Mouse (Mus musculus) Patski (cell line): Measurements from ENCODE around the gene Afdn. TPM values are rescaled to one million over a fixed set of nuclear protein-coding genes. Genes with fewer than 3 reads are reported as not detected.

Source experiments
- ATAC-seq: fragments of 100-300 bp; one replicate; pipeline ENCODE4 v1.8.0; 2021
- CTCF ChIA-PET: fragments of 350-600 bp; sonication (Branson Sonifier 250); formaldehyde crosslinking; loops from one replicate; lab custom pipeline; 2022; ENCODE audit warnings: inconsistent platforms; lab: Charles Lee
- POLR2A ChIA-PET: fragments of 350-600 bp; sonication (Branson Sonifier 250); formaldehyde crosslinking; loops from one replicate; lab custom pipeline; 2022; ENCODE audit warnings: antibody characterized with exemption, inconsistent platforms; lab: Charles Lee
- DNase-seq: peaks from one replicate; pipeline ENCODE4 v3.0.0-alpha.2; 2011; ENCODE audit warnings: low read depth, low spot score
- H3K27me3 ChIP-seq: fragments of 371-371 bp; one replicate; pipeline ENCODE4 v1.5.1; 2021
- CTCF ChIP-seq: fragments of 100-300 bp; IDR thresholded peaks from one replicate; pipeline ENCODE4 v1.5.1; 2021
- in situ Hi-C: fragments of 300-500 bp; cut with MboI; formaldehyde crosslinking; loops from 3 replicates; pipeline ENCODE4 v1.11.1; 2018; ENCODE audit warnings: low pct_unique_long_range_greater_than_20kb, mixed read lengths
- polyA plus RNA-seq: library from polyadenylated mRNA; unstranded; gene quantifications from one replicate; pipeline ENCODE4 v1.2.3, GENCODE M21; 2021

Afdn gene
- polyA plus RNA-seq, 1 experiment from 2014 or later = 167 TPM

DNA sequence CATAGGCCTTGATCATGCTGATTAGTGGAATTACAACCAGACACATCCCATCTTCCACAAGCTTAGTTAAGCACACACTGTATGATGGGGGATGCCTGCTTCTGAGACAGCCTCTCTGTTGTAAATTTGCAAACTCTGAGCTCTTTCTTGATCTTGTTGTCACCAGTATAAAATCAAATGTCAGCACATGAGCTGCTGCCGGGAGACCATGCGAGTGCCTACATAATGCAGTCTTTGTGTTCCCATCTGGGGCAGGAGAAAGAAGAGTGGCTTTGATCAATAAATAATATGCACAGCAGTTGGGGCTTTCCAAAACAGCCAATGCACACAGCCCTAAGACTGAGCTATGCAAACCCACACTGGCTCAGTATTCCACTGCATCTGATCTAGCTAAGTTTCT, 37.9 kb upstream of the Afdn start:
- no peaks in the 10 kb centered on the region for H3K27me3 ChIP-seq
- CTCF ChIA-PET = interaction anchor here (0.9 to 1.8 kb wide), 4 partner anchors 9 to 41 kb away, joined by 3 to 10 read pairs (median 4); no protein-coding TSS in a partner anchor
- in situ Hi-C loops = no loop called here
- POLR2A ChIA-PET = no interaction called here
- DNase-seq (no peak), ATAC-seq (no peak)
- no peak for TF ChIP-seq CTCF

DNA sequence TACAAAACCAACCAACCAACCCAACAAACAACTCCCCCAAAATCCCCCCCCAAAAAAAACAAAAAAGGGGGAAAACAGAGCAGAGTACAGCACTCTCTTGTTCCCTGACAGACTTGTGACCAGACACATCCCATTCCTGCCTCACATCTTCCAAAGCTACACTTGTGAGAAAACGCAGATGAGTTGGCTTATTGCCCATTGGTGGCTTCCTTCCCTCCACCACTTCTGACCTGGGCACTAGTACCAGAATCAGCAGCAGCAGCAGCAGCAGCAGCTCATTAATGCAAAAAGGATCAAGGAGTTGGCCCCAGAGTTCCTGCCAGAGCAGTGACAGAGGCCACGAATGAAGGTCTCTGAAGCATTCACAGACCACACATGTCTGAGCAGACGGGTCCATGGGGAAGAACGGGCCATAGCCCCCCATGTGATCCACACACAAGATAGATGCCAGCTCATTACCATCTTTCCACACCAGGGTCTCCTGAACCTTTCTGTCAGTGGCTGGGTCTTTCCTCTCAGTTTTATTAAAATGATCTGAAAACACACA, 35.3 kb upstream of the Afdn start:
- in situ Hi-C loops = no loop called here
- no peaks in the 10 kb centered on the region for H3K27me3 ChIP-seq
- CTCF ChIA-PET = interaction anchor here (1.4 to 1.6 kb wide), 2 partner anchors 8 to 11 kb away, joined by 3 to 6 read pairs; no protein-coding TSS in a partner anchor
- POLR2A ChIA-PET = interaction anchor here (0.6 to 1.1 kb wide), 2 partner anchors 35 to 284 kb away, joined by 3 to 7 read pairs; partner anchors contain the start of gene Afdn
- ATAC-seq (no peak), DNase-seq (no peak)
- TF ChIP-seq CTCF = no peak

DNA sequence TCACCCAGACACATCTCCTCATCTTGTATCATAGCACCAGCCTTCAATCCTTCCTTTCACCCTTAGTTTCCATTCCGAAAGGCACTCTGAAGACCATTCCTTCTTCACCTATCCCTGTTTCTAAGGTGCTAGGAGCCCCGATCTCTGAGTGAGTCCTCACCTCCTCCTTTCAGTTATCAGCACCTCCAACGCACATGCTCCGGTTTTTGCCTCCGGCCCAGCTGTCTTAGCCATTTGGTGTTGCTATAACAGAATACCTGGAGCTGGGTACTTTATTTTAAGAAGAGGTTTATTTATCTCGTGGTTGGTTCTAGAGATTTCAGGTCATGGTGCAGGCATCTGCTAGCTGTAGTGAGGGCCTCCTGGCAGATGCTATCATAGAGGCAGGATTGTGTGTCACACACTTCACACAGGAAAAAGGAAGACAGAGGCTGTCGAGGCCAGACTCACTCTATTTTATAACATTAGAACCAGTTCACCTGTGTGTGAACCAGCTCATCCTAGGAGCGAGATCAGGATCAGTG, 33.4 kb upstream of the Afdn start:
- in situ Hi-C loops = no loop called here
- ChIA-PET POLR2A (interaction anchor here (1.5 kb wide), 1 partner anchor 7 kb away, joined by 3 read pairs; no protein-coding TSS in a partner anchor), CTCF (interaction anchor here (1.2 kb wide), 2 partner anchors 8 to 10 kb away, joined by 3 to 4 read pairs; no protein-coding TSS in a partner anchor)
- TF ChIP-seq CTCF = no peak
- no peaks in the 10 kb centered on the region for H3K27me3 ChIP-seq
- ATAC-seq = no peak
- DNase-seq = no peak

DNA sequence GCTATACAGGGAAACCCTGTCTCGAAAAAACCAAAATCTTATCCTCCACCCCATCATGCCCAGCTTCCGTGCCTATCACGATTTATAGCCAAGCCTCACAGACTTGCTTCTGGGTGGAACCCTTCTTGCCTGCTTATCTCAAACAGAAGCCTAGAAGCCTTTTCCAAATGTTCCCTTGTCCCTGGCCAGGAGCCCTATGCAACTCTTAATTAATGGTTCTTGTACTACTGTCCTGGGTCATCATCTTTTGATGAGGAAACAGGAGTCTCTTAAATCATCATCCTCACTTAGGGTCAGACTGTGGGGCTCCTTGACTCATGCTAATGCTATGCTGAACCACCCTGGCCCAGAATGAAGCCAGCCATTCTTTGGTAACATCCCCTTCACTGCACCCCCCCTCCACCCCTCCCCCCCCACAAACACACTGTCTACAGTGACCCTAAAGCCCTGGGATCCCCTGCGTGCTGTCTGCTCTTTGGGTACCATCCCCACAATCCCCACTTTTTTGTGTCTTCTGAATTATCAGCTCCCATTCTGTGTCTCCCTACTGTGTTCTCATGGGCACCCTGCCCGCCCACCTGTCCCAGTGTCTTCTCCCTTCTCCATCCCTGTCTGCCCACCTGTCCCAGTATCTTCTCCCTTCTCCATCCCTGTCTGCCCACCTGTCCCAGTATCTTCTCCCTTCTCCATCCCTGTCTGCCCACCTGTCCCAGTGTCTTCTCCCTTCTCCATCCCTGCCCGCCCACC, 29.2 kb upstream of the Afdn start:
- no peak for TF ChIP-seq CTCF
- CTCF ChIA-PET = interaction anchor here (1.4 to 2.2 kb wide), 2 partner anchors 9 to 12 kb away, joined by 5 to 10 read pairs; no protein-coding TSS in a partner anchor
- POLR2A ChIA-PET = interaction anchor here (1.2 kb wide), 1 partner anchor 13 kb away, joined by 3 read pairs; no protein-coding TSS in a partner anchor
- in situ Hi-C loops = no loop called here
- H3K27me3 ChIP-seq = no peaks in the 10 kb centered on the region
- ATAC-seq (no peak), DNase-seq (no peak)

- POLR2A ChIA-PET = no interaction called here
- in situ Hi-C loops = no loop called here
- TF ChIP-seq CTCF = no peak
- CTCF ChIA-PET = interaction anchor here (2.2 kb wide), 1 partner anchor 9 kb away, joined by 10 read pairs; no protein-coding TSS in a partner anchor
- DNase-seq (no peak), ATAC-seq (no peak)
- no peaks in the 10 kb centered on the region for H3K27me3 ChIP-seq
These were observed 28.6 kb upstream of the Afdn start for GRCm38 (mm10) chr17:13731727-13732112.

DNA sequence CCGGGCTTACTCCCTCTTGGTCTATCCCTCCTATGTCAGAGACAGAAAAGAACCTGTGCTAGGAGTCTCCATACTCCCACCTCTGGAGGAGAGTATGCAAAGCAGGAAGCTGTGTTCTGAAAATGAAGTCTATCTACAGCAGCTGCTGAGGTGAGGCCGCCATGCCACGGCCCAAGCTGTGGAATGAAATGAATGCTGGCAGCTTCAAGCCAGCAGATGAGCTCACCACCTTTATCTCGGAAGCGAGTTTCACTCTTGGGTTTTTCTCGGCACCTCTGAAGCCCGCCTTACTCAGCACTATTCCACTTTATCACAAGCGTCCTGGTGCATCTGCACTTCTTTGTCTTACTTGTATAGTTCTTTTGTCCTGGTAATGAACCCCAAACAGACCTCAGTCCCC, 27.7 kb upstream of the Afdn start:
- ATAC-seq (peak; percentile 51), DNase-seq (no peak)
- no peaks in the 10 kb centered on the region for H3K27me3 ChIP-seq
- TF ChIP-seq CTCF = no peak
- ChIA-PET POLR2A (no interaction called here), CTCF (interaction anchor here (2.2 kb wide), 1 partner anchor 10 kb away, joined by 10 read pairs; no protein-coding TSS in a partner anchor)
- in situ Hi-C loops = no loop called here

- DNase-seq (no peak), ATAC-seq (no peak)
- in situ Hi-C loops = no loop called here
- ChIA-PET CTCF (interaction anchor here (0.8 to 1.4 kb wide), 2 partner anchors 9 to 11 kb away, joined by 3 read pairs; no protein-coding TSS in a partner anchor), POLR2A (no interaction called here)
- TF ChIP-seq CTCF = no peak
- H3K27me3 ChIP-seq = no peaks in the 10 kb centered on the region
These were observed 26.4 kb upstream of the Afdn start for GRCm38 (mm10) chr17:13733971-13734370.

- ATAC-seq = no peak
- CTCF ChIA-PET = interaction anchor here (1.3 kb wide), 1 partner anchor 10 kb away, joined by 4 read pairs; no protein-coding TSS in a partner anchor
- POLR2A ChIA-PET = no interaction called here
- H3K27me3 ChIP-seq = no peaks in the 10 kb centered on the region
- no peak for DNase-seq
- TF ChIP-seq CTCF = no peak
- in situ Hi-C loops = no loop called here
These were observed 25.3 kb upstream of the Afdn start for GRCm38 (mm10) chr17:13735057-13735456.

GRCm38 (mm10) chr17:13735803-13736282, 24.5 kb upstream of the Afdn start:
- H3K27me3 ChIP-seq = no peaks in the 10 kb centered on the region
- in situ Hi-C loops = no loop called here
- DNase-seq (no peak), ATAC-seq (no peak)
- ChIA-PET POLR2A (interaction anchor here (0.8 to 1.2 kb wide), 2 partner anchors 12 to 19 kb away, joined by 3 read pairs; no protein-coding TSS in a partner anchor), CTCF (interaction anchor here (1.3 to 2.3 kb wide), 3 partner anchors 7 to 11 kb away, joined by 4 to 6 read pairs (median 6); no protein-coding TSS in a partner anchor)
- no peak for TF ChIP-seq CTCF

GRCm38 (mm10) chr17:13737336-13737735, 23.0 kb upstream of the Afdn start:
- CTCF ChIA-PET = interaction anchor here (1.0 to 2.3 kb wide), 2 partner anchors 9 to 10 kb away, joined by 3 to 6 read pairs; no protein-coding TSS in a partner anchor
- ATAC-seq = no peak

More at GRCm38 (mm10) chr17:13737336-13737735, 23.0 kb upstream of the Afdn start:
- no peaks in the 10 kb centered on the region for H3K27me3 ChIP-seq
- no peak for DNase-seq
- no peak for TF ChIP-seq CTCF
- in situ Hi-C loops = no loop called here
- POLR2A ChIA-PET = interaction anchor here (0.6 to 0.7 kb wide), 2 partner anchors 9 to 874 kb away, joined by 4 to 5 read pairs; no protein-coding TSS in a partner anchor
